Mouse (Mus musculus) embryonic stem cell, embryonic (primary cell): ENCODE measurements around the gene Barhl1.

Source experiments
- CTCF ChIA-PET, 4 experiments: fragments of 300-600 bp in 2 of 4; fragments of 350-600 bp in 2 of 4; sonication (Branson Sonifier 250); formaldehyde crosslinking; loops; one replicate each; lab custom pipeline; 2022; ENCODE audit warnings: inconsistent platforms in 2 of 4; lab: Charles Lee
- POLR2A ChIA-PET, 4 experiments: fragments of 300-600 bp in 2 of 4; fragments of 350-600 bp in 2 of 4; sonication (Branson Sonifier 250); formaldehyde crosslinking; loops; one replicate each; lab custom pipeline; 2022; ENCODE audit warnings: antibody characterized with exemption in 4 of 4, inconsistent platforms in 1 of 4; lab: Charles Lee

The Barhl1 gene

DNA sequence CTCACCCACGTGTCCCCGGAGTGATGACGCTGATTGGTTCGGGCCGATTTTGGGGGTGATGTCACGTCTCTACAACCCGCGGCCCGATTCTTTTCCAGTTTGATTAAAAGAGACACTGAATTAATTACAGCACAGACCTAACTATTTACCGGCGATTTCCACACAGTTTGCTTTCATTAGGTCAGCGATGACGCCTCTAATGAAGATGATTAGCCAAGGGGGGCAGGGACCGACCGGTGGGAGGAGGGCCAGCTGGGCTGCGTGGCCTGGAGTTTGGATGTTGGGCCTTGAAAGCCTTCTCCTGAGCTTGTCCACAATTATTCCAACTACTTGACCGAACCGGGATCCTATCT lies at the start of gene Barhl1:
Barhl1 (minus strand) TSS at position 156 of the 353 bp plus-strand sequence.
- POLR2A ChIA-PET: interaction anchor here (0.6 to 1.8 kb wide), 14 partner anchors 10 to 793 kb away, joined by 3 to 9 read pairs (median 4); partner anchors contain the start of genes Ddx31 (in 2 of the 4), Gtf3c4 (in 2 of the 4) and Ttf1 (in 2 of the 4)
- CTCF ChIA-PET: interaction anchor here in 3 of 4 experiments (0.6 to 3.2 kb wide), 12 partner anchors 14 to 452 kb away, joined by 3 to 13 read pairs (median 4); no protein-coding TSS in a partner anchor

DNA sequence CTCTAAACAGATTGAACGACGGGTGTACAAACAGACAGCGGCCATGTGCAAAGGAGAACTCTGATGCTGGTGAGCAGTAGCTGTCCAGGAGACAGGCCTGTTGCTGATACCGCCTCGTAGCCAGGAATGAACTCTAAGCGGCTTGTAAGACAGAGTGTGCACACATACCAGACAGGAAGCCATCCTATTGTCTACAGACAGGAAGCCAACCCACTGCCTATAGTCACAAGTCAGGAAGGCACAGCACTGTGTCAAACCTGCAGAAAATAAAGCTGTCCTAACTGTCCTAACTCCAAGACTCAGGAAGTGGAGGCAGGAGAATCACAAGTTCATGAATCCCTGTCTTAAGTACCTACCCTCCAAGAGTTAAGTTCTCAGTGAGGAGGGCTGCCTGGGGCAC lies 47.1 kb upstream of the Barhl1 start:
- ChIA-PET CTCF (interaction anchor here in 2 of 4 experiments (1.2 to 1.7 kb wide), 4 partner anchors 13 to 89 kb away, joined by 3 to 6 read pairs (median 4); no protein-coding TSS in a partner anchor), POLR2A (interaction anchor here in 2 of 4 experiments (1.2 to 2.2 kb wide), 4 partner anchors 9 to 32 kb away, joined by 3 to 8 read pairs (median 5); no protein-coding TSS in a partner anchor)

DNA sequence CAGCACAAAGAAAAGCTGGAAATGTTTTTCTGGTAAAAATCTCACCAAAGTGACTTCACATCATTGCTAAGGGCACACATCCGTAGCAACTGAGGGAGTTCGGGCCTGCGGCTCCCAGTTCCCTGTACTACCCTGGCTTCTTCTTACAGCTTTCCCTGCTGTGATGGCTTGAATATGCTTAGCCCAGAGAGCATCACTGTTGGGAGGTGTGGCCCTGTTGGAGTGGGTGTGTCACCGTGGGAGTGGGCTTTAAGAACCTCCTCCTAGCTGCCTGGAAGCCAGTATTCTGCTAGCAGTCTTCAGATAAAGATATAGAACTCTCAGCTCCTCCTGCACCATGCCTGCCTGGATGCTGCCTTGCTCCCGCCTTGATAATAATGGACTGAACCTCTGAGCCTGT lies 45.2 kb upstream of the Barhl1 start:
- CTCF ChIA-PET: interaction anchor here in 3 of 4 experiments (0.5 to 2.2 kb wide), 11 partner anchors 13 to 329 kb away, joined by 3 to 10 read pairs (median 4); no protein-coding TSS in a partner anchor
- POLR2A ChIA-PET: interaction anchor here in 3 of 4 experiments (0.6 to 4.5 kb wide), 29 partner anchors 9 to 730 kb away, joined by 3 to 61 read pairs (median 4); partner anchors contain the start of genes Barhl1 (in 1 of the 3), Ddx31 (in 1 of the 3) and Gtf3c4 (in 1 of the 3)

DNA sequence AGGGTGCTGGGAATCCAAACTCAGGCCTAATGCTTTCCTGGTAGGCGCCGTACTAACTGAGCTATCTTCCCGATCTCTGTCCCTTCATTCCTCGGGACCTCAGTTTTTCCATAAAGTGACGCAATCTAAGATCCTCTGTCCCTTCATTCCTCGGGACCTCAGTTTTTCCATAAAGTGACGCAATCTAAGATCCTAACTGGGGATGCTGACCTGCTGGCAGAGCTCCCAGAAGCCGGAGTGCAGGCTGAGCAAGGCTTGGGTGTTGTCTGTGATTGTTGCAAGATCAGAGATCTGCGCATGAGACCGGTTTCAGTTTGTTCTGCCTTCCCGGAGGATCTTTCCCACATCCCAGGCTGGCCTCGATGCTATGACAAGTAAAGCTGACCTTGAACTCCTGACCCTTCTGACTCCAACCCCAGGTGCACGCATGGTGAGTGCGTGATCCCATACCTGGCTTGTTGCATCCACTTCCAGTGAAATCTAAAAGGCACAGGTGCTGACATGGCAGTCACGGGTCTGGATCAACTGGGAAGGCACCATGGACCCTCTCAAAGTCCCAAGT lies 44.6 kb upstream of the Barhl1 start:
- ChIA-PET CTCF (interaction anchor here in 2 of 4 experiments (1.1 to 2.2 kb wide), 6 partner anchors 14 to 92 kb away, joined by 3 to 8 read pairs (median 5); no protein-coding TSS in a partner anchor), POLR2A (interaction anchor here in 3 of 4 experiments (0.5 to 4.5 kb wide), 31 partner anchors 10 to 730 kb away, joined by 3 to 61 read pairs (median 4); partner anchors contain the start of genes Barhl1 (in 1 of the 3), Ddx31 (in 1 of the 3), Gtf3c4 (in 1 of the 3) and Ttf1 (in 1 of the 3))

DNA sequence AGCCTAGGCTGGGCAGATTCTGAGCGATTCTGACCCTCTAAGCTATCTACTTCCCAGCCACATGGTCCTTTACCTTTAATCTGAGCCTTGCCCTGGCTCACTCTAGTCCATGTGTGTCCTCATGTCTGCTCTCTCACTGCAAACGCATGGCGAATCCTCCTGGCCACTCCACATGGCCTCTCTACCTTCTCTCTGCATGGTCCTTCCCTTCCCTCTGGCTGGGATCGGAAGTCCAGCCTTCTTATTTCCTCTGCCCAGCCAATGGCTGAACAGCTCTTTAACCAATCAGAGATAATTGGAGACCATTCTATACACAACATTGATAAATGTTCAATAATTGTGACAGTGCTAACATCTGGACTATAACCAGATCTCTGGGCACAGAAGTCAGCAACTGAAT lies 40.4 kb upstream of the Barhl1 start:
- POLR2A ChIA-PET: interaction anchor here in 1 of 4 experiments (1.0 to 1.1 kb wide), 2 partner anchors 12 to 207 kb away, joined by 4 to 5 read pairs; no protein-coding TSS in a partner anchor

DNA sequence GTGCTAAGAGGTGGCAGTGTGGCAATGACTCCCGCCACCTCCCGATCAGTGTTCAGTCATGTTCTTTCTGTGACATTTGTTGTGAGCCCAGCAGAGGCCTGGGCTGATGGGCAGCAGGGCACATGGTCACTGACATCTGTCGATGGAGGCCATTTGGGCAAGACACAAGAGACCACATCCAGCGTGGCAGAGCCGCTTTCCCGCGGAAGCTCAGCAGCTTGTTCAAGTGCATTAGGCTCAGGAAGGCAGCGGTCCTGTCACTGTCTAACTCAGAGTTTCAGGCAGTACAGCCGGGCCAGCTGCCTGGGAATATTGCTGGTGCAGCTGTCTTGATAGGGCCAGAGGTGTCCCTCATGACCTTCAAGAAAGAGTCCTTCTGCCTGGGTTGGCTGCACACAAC lies 38.1 kb upstream of the Barhl1 start:
- ChIA-PET POLR2A (interaction anchor here in 3 of 4 experiments (0.6 to 1.8 kb wide), 4 partner anchors 9 to 30 kb away, joined by 3 to 5 read pairs (median 4); no protein-coding TSS in a partner anchor), CTCF (interaction anchor here in 3 of 4 experiments (0.5 to 1.8 kb wide), 4 partner anchors 17 to 578 kb away, joined by 3 to 5 read pairs (median 5); no protein-coding TSS in a partner anchor)

More for the DNA sequence above, 40.4 kb upstream of the Barhl1 start:
- CTCF ChIA-PET: interaction anchor here in 1 of 4 experiments (0.6 kb wide), 1 partner anchor 335 kb away, joined by 3 read pairs; no protein-coding TSS in a partner anchor

DNA sequence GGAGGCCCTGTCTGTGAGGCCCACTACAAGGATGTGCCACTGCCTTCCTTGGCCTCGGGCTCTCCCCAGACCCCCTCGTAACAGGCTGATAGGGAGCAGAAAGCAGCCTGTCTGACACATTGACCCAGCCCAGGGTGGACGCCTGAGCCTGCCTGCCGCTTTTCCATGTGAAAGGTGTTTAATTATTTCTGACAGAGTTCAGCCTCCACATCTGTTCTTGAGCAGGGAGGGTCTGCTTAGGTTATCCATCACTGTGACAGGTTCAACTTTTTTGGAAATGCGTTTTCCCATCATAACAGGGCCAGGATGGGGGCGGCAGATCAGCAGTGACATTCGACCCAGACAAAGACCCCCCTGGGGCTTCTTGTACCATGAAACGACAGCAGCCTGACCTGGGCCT lies 36.5 kb upstream of the Barhl1 start:
- POLR2A ChIA-PET: interaction anchor here in 3 of 4 experiments (0.5 to 1.4 kb wide), 3 partner anchors 12 to 60 kb away, joined by 3 to 4 read pairs (median 3); no protein-coding TSS in a partner anchor

DNA sequence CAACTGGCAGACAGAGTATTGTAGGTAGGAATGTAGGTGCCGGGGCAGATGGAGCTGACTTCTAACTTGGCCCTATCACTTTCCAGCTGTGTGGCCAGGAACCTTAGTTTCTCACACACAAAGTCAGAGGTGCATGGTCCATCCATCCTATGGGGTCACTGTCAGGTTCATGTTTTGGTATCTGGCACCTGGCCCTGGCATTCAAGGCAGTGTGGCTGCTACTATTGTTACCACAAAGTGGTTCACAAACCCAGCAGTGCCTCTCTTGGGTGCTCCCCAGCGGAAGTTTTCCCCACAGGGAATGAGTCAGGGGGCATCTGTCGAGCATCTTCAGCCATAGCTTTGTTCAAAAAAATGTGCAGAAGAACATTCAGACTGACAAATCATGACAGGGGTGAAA lies 29.8 kb upstream of the Barhl1 start:
- ChIA-PET CTCF (interaction anchor here in 1 of 4 experiments (0.6 kb wide), 1 partner anchor 623 kb away, joined by 4 read pairs; no protein-coding TSS in a partner anchor), POLR2A (interaction anchor here in 1 of 4 experiments (1.9 kb wide), 1 partner anchor 15 kb away, joined by 6 read pairs; no protein-coding TSS in a partner anchor)

More for the DNA sequence above, 36.5 kb upstream of the Barhl1 start:
- CTCF ChIA-PET: interaction anchor here in 2 of 4 experiments (0.6 to 1.0 kb wide), 2 partner anchors 100 to 331 kb away, joined by 3 read pairs; no protein-coding TSS in a partner anchor

DNA sequence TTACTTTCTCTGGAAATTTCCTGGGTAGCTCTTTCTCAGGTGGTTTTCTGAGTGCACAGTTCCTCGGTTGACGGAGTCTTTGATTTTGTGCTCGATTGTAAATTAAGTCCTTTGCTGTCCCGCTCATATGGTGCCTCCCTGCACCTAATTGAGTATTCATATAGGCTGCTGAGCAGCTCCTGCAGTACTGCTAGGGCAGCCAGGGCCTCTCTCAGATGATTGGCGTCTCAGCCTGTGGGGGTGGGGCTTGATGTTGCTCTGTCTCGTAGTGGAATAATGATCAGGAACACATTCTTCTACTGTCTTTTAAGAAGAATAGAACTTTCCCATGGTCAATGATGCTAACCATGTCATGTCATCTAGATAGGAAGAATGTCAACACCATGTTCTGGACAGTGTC lies 28.9 kb upstream of the Barhl1 start:
- CTCF ChIA-PET: interaction anchor here in 2 of 4 experiments (0.9 to 1.3 kb wide), 2 partner anchors 21 to 29 kb away, joined by 3 to 4 read pairs; no protein-coding TSS in a partner anchor
- POLR2A ChIA-PET: interaction anchor here in 2 of 4 experiments (1.1 to 1.3 kb wide), 2 partner anchors 15 to 29 kb away, joined by 3 to 4 read pairs; no protein-coding TSS in a partner anchor

DNA sequence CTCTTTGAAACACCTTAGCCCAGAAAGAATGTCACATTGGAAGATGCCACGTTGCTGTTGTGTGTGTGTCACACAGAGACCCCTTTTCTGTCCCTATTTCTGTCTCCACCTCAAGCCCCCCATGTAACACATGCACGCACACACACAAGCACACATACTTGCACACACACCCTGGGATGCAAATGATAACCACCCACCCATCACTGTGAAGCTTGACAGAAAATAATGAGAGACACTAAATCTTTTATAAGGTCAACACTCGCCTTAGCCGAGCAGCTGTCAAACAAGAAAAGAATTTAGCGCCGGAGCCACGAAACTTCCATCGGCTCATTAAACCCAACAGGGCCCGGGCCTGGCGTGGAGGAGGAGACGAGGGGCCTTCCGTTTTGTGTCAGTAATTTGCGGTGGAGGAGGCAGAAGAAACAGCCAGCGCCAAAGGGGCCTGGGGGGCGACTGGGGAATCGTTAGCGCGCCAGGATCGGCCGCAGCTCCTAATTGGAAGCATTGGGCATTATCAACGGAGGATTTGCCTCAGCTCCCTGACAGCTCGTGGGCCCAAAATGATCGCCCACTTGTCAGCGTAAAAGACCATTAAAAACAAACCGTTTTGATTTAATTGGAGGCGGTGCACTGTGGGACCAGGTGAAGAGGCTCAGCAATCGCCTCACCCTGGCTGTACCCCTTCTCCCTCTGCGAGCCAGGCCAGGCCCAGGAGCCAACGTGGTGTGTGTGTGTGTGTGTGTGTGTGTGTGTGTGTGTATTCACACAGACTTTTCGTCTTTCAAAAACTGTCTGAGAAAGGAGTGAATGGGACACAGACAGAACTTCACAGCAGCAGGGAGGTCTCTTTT lies 27.4 kb upstream of the Barhl1 start:
- CTCF ChIA-PET: interaction anchor here in 2 of 4 experiments (0.6 to 1.3 kb wide), 4 partner anchors 13 to 594 kb away, joined by 3 to 4 read pairs (median 4); no protein-coding TSS in a partner anchor
- POLR2A ChIA-PET: interaction anchor here (0.6 to 1.3 kb wide), 7 partner anchors 11 to 611 kb away, joined by 3 to 5 read pairs (median 4); no protein-coding TSS in a partner anchor

DNA sequence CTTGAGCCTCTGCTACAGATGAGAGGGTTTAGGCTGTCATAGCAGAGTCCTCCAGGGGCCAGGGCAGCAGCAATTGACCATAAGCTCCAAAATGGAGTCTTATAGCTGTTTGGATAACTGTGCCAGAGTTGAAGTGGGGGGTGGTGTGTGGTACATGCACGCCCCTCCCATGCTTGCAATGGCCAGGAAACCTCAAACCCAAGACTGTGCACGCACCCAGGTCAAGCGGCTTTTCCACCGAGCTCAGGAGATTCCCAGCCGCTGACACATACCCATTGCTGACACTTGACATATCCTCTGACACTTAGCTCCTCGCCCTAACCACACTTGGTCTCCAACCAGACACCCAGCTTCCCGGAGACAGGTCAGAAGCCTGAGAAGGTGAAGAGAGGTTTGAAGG lies 22.5 kb upstream of the Barhl1 start:
- ChIA-PET POLR2A (interaction anchor here (0.6 to 2.7 kb wide), 15 partner anchors 8 to 562 kb away, joined by 3 to 14 read pairs (median 3); no protein-coding TSS in a partner anchor), CTCF (interaction anchor here (0.5 to 1.8 kb wide), 12 partner anchors 8 to 1747 kb away, joined by 3 to 9 read pairs (median 4); partner anchors contain the start of gene Gfi1b (in 1 of the 4))

DNA sequence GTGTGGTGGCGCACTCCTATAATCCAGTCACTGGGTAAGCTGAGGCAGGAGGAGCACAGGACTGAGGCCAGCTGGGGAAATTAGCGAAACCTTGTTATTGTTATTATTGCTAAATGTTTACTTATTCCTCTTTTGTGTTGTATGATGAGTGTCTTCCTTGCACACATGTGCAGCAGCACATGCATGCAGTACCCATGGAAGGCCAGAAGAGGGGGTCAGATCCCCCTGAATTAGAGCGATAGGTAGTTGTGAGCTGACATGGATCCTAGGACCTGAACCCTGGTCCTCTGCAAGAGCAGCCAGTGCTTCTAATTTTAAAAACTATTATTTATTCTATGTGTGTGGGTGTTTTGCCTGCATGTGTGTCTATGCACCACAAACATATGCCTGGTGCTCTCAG lies 14.1 kb upstream of the Barhl1 start:
- ChIA-PET CTCF (interaction anchor here (0.5 to 5.3 kb wide), 42 partner anchors 9 to 308 kb away, joined by 3 to 63 read pairs (median 4); partner anchors contain the start of genes Barhl1 (in 1 of the 4) and Gfi1b (in 1 of the 4)), POLR2A (interaction anchor here in 2 of 4 experiments (0.7 to 2.1 kb wide), 10 partner anchors 9 to 347 kb away, joined by 3 to 5 read pairs (median 4); partner anchors contain the start of genes Gtf3c5 (in 1 of the 2) and Ttf1 (in 1 of the 2))

DNA sequence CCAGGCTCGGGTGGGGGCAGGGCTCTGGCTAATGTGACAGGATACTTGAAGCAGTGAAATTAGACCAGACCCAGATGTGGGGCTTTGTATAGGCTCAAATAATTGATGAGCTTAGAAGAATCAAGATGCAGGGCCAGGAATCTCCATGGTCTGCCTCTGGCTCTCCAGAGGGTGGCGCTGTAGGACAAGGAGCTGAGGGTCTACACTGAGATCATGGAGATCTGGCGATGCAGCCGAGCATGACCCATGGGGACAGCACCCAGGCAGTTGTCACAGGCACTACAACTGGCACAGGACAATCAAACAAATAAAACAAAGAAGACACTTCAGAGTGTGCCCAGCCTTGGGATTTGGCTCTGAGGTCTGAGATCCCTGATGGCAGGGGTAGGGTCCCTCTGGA lies 7.4 kb upstream of the Barhl1 start:
- POLR2A ChIA-PET: interaction anchor here in 3 of 4 experiments (0.5 to 1.8 kb wide), 8 partner anchors 15 to 824 kb away, joined by 3 to 11 read pairs (median 3); no protein-coding TSS in a partner anchor
- CTCF ChIA-PET: interaction anchor here (0.6 to 2.6 kb wide), 85 partner anchors 9 to 682 kb away, joined by 3 to 43 read pairs (median 4); partner anchors contain the start of gene Cfap77 (in 2 of the 4)

DNA sequence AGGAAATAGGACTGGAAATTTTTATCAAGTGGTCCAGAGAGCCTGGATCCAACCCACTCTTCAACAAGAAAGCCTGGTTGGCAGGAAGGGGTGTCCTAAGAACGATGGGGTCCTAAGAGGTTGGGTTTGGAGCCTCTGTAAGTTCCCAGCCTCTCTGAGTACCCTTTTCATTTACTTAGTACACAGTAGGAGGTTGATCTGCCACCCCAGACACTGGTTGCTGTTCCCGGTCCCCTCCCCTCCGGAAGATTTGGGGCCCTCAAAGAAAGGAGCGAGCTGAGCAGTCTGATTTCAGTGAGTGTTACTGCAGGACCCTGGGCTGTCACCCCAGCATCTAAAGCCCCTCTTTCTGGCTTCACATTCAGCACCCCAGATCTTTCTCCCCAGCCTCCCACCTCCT lies 2.5 kb upstream of the Barhl1 start:
- POLR2A ChIA-PET: no interaction called here

DNA sequence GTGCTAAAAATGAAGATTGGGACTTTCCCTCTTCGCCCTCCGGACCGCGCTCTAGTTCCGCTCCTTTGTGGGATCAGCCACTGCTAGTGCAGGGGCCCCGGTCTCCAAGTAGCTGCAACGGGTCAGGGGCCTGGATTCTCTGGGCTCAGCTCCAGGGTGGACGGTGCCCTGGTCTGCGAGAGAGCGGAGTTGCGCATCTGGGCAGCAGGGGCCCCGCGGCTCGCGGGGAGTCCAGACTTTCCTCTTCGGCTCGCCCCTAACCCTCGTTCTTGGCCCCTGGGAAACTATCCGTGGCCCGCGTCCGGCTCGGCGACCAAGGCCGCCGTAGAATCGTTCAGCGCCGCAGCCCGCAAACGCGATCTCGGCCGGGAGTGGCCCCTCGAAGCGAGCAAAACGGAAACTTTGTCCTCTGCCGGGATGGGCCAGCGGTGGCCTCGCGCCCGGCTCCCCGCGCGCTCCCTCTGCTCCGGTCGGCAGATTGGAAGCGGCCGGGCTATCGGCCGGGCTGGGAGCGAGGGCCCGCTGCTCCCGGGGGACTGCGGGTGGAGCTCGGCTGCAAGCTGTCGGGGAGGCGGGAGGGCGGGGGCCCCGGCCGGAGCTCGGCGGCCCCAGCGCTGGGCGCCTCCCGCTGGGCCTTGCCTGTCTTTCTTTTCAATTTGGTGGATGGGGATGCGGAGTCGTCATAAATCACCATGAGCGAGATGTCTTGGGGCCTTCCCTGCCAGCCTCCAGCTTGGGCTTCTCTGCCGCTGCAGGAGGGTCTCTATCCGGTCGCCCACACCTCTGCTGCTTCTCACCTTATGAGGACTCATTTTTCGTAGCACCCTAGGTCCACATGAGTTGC lies 1.3 kb upstream of the Barhl1 start:
- ChIA-PET CTCF (interaction anchor here (0.6 to 3.2 kb wide), 14 partner anchors 13 to 403 kb away, joined by 3 to 13 read pairs (median 3); partner anchors contain the start of gene Gtf3c5 (in 1 of the 4)), POLR2A (interaction anchor here in 3 of 4 experiments (0.6 to 1.8 kb wide), 7 partner anchors 9 to 438 kb away, joined by 3 to 4 read pairs (median 3); no protein-coding TSS in a partner anchor)

More for the DNA sequence above, 2.5 kb upstream of the Barhl1 start:
- CTCF ChIA-PET: interaction anchor here in 2 of 4 experiments (1.0 to 1.4 kb wide), 3 partner anchors 12 to 336 kb away, joined by 3 read pairs; partner anchors contain the start of gene Gtf3c5 (in 1 of the 2)
